Mouse (Mus musculus): ENCODE measurements around the gene Mag. TPM values are rescaled to one million over a fixed set of nuclear protein-coding genes. Genes with fewer than 3 reads are reported as not detected.
A peak's percentile ranks its signal among the peaks of the same experiment; 100 is the strongest.
"Not testable (repeated sequence)": the region's sequence is repeated elsewhere in the genome, so short reads cannot be mapped to it uniquely, and the experiment has no call there.

Gene Mag
- polyA plus RNA-seq, 1 experiment from 2014 or later = 1.3 TPM

DNA sequence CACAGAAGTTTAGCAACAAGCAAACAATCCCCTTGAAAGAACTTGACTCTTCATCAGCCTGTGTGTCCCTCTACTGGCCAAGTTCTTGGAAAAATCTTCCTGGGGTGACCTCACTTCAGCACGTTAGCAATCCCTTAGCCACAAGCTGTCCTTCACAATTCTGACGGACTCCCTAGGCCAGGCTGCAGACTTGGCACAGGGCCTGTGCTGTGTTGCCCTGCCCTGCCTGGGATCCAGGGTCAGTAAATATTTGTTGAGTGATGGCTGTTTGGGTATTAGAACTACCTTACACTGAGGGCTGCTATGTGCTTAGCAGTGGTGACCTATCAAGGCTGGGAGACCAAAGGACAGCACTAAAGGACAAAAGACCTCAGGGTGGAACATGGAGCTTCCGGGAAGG is 39.4 kb upstream of the Mag start:
- Histone ChIP-seq H3K27ac (no peak overlapping the region), H3K9me3 (no peaks in the 10 kb centered on the region), H3K4me3 (no peak overlapping the region), H3K4me1 (peaks cover 23% of the 10 kb centered on the region), H3K27me3 (no peaks in the 10 kb centered on the region), H3K9ac (no peak overlapping the region), H3K36me3 (peaks cover 64% of the 10 kb centered on the region), H3K4me2 (no peak overlapping the region)
- ATAC-seq (ENCODE audit: insufficient number of reproducible peaks, low FRiP score, low TSS enrichment, low read depth) = no peak
- 88% methylated on average over 3 of the region's 3 CpGs for WGBS

DNA sequence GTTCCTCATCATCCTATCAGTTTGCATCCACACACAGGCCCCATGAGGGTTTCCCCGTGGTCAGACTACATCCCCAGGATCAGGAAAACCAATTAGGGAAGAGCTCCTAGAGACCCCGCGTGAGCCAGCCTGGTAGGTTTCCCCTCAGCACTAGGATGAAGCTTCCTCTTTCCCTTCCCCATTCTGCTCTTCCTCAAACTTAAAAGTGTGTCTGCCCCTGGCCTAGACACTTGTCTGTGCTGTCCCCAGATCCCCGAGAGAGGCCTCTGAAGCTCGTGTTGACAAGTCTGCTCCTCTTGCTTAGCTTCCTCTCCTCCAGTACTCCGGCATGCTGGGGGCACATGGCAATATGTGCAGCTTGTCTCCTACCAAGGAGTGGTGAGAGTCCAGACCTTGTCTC is 38.8 kb upstream of the Mag start:
- ATAC-seq (ENCODE audit: insufficient number of reproducible peaks, low FRiP score, low TSS enrichment, low read depth) = no peak
- H3K9me3 ChIP-seq = no peaks in the 10 kb centered on the region
- WGBS = 81% methylated on average over 6 of the region's 6 CpGs
- no peak overlapping the region for H3K27ac ChIP-seq
- no peaks in the 10 kb centered on the region for H3K27me3 ChIP-seq
- H3K36me3 ChIP-seq = peaks cover 64% of the 10 kb centered on the region
- H3K9ac ChIP-seq = 0 out of 2 replicates have a peak overlapping the region, but pooled peaks have one; percentile 17
- H3K4me2 ChIP-seq = no peak overlapping the region
- H3K4me3 ChIP-seq = no peak overlapping the region
- H3K4me1 ChIP-seq = peaks cover 17% of the 10 kb centered on the region

GRCm38 (mm10) chr7:30952441-30953265 is 38.0 kb upstream of the Mag start:
- no peak for ATAC-seq (ENCODE audit: insufficient number of reproducible peaks, low FRiP score, low TSS enrichment, low read depth)
- no peaks in the 10 kb centered on the region for H3K27me3 ChIP-seq
- peaks cover 61% of the 10 kb centered on the region for H3K36me3 ChIP-seq
- no peak overlapping the region for H3K27ac ChIP-seq
- H3K9ac ChIP-seq = no peak overlapping the region
- 92% methylated on average over 16 of the region's 16 CpGs for WGBS
- no peaks in the 10 kb centered on the region for H3K9me3 ChIP-seq
- peaks cover 10% of the 10 kb centered on the region; the same call in 1 of the 2 replicates for H3K4me1 ChIP-seq
- H3K4me3 ChIP-seq = no peak overlapping the region
- no peak overlapping the region for H3K4me2 ChIP-seq

- not testable (repeated sequence) for H3K27ac ChIP-seq; H3K9ac ChIP-seq; H3K4me1 ChIP-seq; H3K27me3 ChIP-seq; H3K4me2 ChIP-seq; H3K4me3 ChIP-seq; H3K9me3 ChIP-seq; ATAC-seq (ENCODE audit: insufficient number of reproducible peaks, low FRiP score, low TSS enrichment, low read depth)
- 86% methylated on average over 3 of the region's 3 CpGs for WGBS
- peaks cover 65% of the 10 kb centered on the region for H3K36me3 ChIP-seq
Observed at GRCm38 (mm10) chr7:30949902-30950301, 35.2 kb upstream of the Mag start.

GRCm38 (mm10) chr7:30945876-30946275 is 31.2 kb upstream of the Mag start:
- Histone ChIP-seq H3K9ac (no peak overlapping the region), H3K9me3 (no peaks in the 10 kb centered on the region), H3K27ac (no peak overlapping the region), H3K36me3 (peaks cover 26% of the 10 kb centered on the region), H3K4me3 (no peak overlapping the region), H3K4me2 (no peak overlapping the region), H3K4me1 (no peaks in the 10 kb centered on the region), H3K27me3 (no peaks in the 10 kb centered on the region)
- no peak for ATAC-seq (ENCODE audit: insufficient number of reproducible peaks, low FRiP score, low TSS enrichment, low read depth)
- 94% methylated on average over 7 of the region's 7 CpGs for WGBS

GRCm38 (mm10) chr7:30945466-30945865 is 30.8 kb upstream of the Mag start:
- H3K4me2 ChIP-seq; H3K9me3 ChIP-seq; H3K4me1 ChIP-seq; ATAC-seq (ENCODE audit: insufficient number of reproducible peaks, low FRiP score, low TSS enrichment, low read depth); H3K4me3 ChIP-seq; H3K9ac ChIP-seq; H3K27me3 ChIP-seq; H3K27ac ChIP-seq: not testable (repeated sequence)
- WGBS = 91% methylated on average over 7 of the region's 7 CpGs
- H3K36me3 ChIP-seq = peaks cover 22% of the 10 kb centered on the region

DNA sequence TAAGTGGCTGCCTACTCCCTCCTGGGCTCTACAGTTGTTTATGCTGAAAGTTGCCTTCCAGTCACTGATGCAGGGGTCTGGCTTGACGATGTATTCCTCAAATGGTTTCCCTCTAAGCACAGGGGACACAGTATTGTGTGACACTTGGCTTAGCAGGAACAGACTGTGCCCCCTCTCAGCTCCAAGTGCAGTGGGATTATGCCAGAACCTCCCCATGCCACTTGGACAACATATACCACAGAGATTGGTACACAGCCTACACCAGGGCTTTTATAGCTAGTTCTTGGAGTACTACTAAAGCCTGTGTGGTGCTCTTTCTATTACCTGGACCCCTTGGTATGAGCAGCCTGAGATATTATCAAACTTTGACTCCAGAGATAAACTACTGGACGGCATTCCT is 30.0 kb upstream of the Mag start:
- H3K4me2 ChIP-seq; H3K4me3 ChIP-seq; H3K27me3 ChIP-seq; H3K9me3 ChIP-seq; H3K9ac ChIP-seq; H3K27ac ChIP-seq; H3K4me1 ChIP-seq; ATAC-seq (ENCODE audit: insufficient number of reproducible peaks, low FRiP score, low TSS enrichment, low read depth): not testable (repeated sequence)
- 64% methylated on average over 2 of the region's 2 CpGs for WGBS
- H3K36me3 ChIP-seq = peaks cover 16% of the 10 kb centered on the region

DNA sequence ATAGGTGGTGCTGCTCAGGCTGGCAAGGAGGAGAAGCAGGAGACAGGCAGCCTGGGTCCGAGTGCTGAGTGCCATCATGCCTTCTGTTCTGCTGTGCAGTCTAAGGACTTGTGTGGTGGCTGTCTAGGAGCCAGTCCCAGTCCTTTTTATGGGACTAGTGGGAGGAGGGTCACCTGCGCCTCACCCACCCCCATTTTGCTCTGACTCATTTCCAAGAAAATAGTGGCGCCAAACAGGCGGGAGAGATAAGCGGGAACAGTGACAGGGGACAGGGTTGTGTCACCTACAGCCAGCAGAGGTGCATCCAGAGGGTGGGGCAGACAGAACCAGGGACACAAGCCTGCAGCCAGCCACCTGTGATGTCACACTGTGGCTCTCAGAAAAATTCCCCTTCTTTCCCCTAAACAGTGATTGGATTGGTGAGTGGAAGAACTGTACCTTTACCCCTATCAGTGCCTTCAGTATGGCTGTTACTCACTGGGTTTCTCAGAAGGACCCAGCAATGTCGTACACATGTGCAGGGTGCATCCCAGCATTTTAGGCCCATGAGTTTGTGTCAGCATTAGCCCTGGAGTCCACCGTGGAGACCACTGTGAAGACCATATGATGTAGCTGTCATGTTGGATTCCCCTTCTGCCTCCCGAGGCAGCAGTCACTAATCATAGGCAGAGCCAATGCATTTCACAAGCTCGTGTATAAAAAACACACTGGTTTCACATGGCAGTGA is 29.4 kb upstream of the Mag start, which contains the start of gene Hamp:
TSS of gene Hamp (minus strand) at position 124 of the 727 bp plus-strand sequence.
- no peaks in the 10 kb centered on the region for H3K4me1 ChIP-seq

GRCm38 (mm10) chr7:30942365-30942764 is 27.7 kb upstream of the Mag start:
- not testable (repeated sequence) for H3K4me2 ChIP-seq; ATAC-seq (ENCODE audit: insufficient number of reproducible peaks, low FRiP score, low TSS enrichment, low read depth); H3K36me3 ChIP-seq; H3K27me3 ChIP-seq; H3K9ac ChIP-seq; H3K9me3 ChIP-seq; H3K4me3 ChIP-seq; H3K4me1 ChIP-seq; H3K27ac ChIP-seq
- WGBS = 51% methylated on average over 3 of the region's 3 CpGs

More for the DNA sequence above, 29.4 kb upstream of the Mag start, which contains the start of gene Hamp:
- Histone ChIP-seq H3K9me3 (no peaks in the 10 kb centered on the region), H3K4me3 (no peak within 1 kb of the TSS), H3K36me3 (peaks cover 10% of the 10 kb centered on the region), H3K27ac (no peak within 1 kb of the TSS), H3K27me3 (no peaks in the 10 kb centered on the region), H3K4me2 (no peak within 1 kb of the TSS), H3K9ac (no peak within 1 kb of the TSS)
- no peak for ATAC-seq (ENCODE audit: insufficient number of reproducible peaks, low FRiP score, low TSS enrichment, low read depth)
- WGBS = 69% methylated on average over 9 of the region's 9 CpGs

DNA sequence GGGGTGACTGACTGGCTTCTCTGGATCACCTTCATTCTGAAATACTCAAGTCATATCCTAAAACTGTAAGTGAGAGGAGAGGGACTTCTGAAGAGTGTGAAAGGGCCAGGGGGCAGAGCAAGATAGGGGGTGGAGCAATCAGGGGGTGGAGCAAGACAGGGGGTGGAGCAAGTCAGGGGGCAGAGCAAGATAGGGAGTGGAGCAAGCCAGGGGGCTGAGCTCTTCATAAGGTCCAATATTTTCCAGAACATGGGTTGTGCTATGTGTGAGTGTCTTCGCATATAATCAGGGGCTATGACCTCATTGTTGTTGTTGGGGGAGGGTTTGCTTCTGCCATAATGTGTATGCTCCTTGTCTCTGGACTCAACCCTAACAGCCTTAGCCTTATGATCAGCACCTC is 25.4 kb upstream of the Mag start:
- not testable (repeated sequence) for H3K27ac ChIP-seq; H3K9ac ChIP-seq; ATAC-seq (ENCODE audit: insufficient number of reproducible peaks, low FRiP score, low TSS enrichment, low read depth); H3K4me2 ChIP-seq; H3K36me3 ChIP-seq; H3K4me3 ChIP-seq; H3K27me3 ChIP-seq; H3K4me1 ChIP-seq; H3K9me3 ChIP-seq
- WGBS = 78% methylated on average over 1 of the region's 1 CpGs

- H3K27ac ChIP-seq; H3K4me1 ChIP-seq; H3K9me3 ChIP-seq; ATAC-seq (ENCODE audit: insufficient number of reproducible peaks, low FRiP score, low TSS enrichment, low read depth); H3K27me3 ChIP-seq; H3K4me2 ChIP-seq; H3K4me3 ChIP-seq; H3K9ac ChIP-seq; H3K36me3 ChIP-seq: not testable (repeated sequence)
- 69% methylated on average over 6 of the region's 6 CpGs for WGBS
Observed at GRCm38 (mm10) chr7:30935422-30936099, 20.9 kb upstream of the Mag start.

DNA sequence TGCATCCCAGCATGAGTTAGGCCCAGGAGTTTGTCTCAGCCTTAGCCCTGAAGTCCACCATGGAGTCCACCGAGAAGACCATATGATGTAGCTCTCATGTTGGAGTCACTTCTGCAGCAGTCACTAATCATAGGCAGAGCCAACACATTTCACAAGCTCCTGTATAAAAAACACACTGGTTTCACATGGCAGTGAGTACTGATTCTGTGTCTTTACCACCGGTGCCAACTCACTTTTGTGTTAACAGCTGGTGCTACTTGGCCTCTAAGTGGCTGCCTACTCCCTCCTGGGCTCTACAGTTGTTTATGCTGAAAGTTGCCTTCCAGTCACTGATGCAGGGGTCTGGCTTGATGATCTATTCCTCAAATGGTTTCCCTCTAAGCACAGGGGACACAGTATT is 9.9 kb upstream of the Mag start, which contains the start of gene Hamp2:
TSS of gene Hamp2 (minus strand) at position 101 of the 400 bp plus-strand sequence.
- H3K4me2 ChIP-seq; H3K9ac ChIP-seq; H3K36me3 ChIP-seq; H3K27ac ChIP-seq; H3K4me1 ChIP-seq; H3K9me3 ChIP-seq; H3K4me3 ChIP-seq; ATAC-seq (ENCODE audit: insufficient number of reproducible peaks, low FRiP score, low TSS enrichment, low read depth); H3K27me3 ChIP-seq: not testable (repeated sequence)
- 70% methylated on average over 2 of the region's 2 CpGs for WGBS
